ENCODE assay signal across 8 mouse cellular contexts in the genomic region with DNA sequence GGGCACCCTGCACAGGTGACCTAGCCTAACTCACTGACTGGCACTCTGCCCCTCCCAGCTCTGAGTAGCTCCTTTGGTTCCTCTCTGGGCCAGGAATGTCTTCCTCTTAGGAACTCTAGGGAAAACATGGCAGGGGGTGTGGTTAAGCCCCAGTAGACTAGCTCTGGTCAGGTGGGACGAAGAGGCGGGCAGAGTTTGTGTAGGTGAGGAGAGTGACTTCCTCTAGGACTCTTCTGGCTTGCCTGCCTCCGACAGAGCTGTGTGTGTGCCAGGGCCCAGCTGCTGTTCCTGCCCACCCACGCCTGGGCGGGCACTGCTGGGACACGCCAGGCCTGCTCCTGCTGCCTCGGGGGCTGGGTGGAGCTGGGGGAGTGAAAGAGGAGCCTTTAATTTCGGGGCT. TPM values are rescaled to one million over a fixed set of nuclear protein-coding genes. Genes with fewer than 3 reads are reported as not detected.
DNase-seq lines count a peak whose midpoint lies in the region; ATAC-seq and TF ChIP-seq lines count a peak whose summit lies in the region.

No protein-coding gene starts in this region.

- H3K9ac ChIP-seq in hindbrain, embryonic 12.5 days, result peak overlapping the region; percentile 43
- H3K9ac ChIP-seq in midbrain, embryonic 14.5 days (replicated peaks; ENCODE audit: low read length), result no peak overlapping the region

- DNase-seq in right cerebral cortex, adult 2 months (ENCODE audit: low spot score in 2 of 2), result peak; percentile 55 to 61
- DNase-seq in right cerebral cortex, postnatal 10 days (ENCODE audit: low spot score in 2 of 2), result no peak
- DNase-seq in left cerebral cortex, adult 2 months (ENCODE audit: extremely low spot score in 1 of 2, low spot score in 2 of 2), result peak; percentile 41 to 67
- DNase-seq in midbrain, embryonic 14.5 days, result no peak
- DNase-seq in gastrocnemius, adult 18-20 months (ENCODE audit: low spot score), result no peak
- no peak for DNase-seq in urinary bladder, postnatal 4 days (ENCODE audit: low spot score in 2 of 2)

- WGBS in hindbrain, embryonic 12.5 days, result 51% methylated on average over 8 of the region's 8 CpGs
- 52% methylated on average over 8 of the region's 8 CpGs for WGBS in midbrain, embryonic 14.5 days

- peaks cover 50% of the 10 kb centered on the region for H3K4me1 ChIP-seq in hindbrain, embryonic 12.5 days
- peaks cover 22% of the 10 kb centered on the region for H3K4me1 ChIP-seq in midbrain, embryonic 14.5 days (ENCODE audit: control insufficient read depth, insufficient read depth, low read length)

- ATAC-seq in hindbrain, embryonic 12.5 days (ENCODE audit: low FRiP score), result no peak
- ATAC-seq in midbrain, embryonic 14.5 days (ENCODE audit: low FRiP score, low TSS enrichment), result no peak
- ATAC-seq in inflammation-experienced regulatory T-cells, adult 6 months, result no peak

- H3K9me3 ChIP-seq in hindbrain, embryonic 12.5 days (replicated peaks), result no peaks in the 10 kb centered on the region
- H3K9me3 ChIP-seq in midbrain, embryonic 14.5 days (ENCODE audit: control insufficient read depth, low read length), result no peaks in the 10 kb centered on the region

- H3K36me3 ChIP-seq in hindbrain, embryonic 12.5 days, result peaks cover 4% of the 10 kb centered on the region; the same call in 1 of the 2 replicates
- 0 out of 2 replicates have a peak, but pooled peaks cover 4% of the 10 kb centered on the region for H3K36me3 ChIP-seq in midbrain, embryonic 14.5 days (ENCODE audit: control insufficient read depth, insufficient read depth, low read length)

- peak overlapping the region; percentile 66 for H3K27ac ChIP-seq in hindbrain, embryonic 12.5 days
- H3K27ac ChIP-seq in left cerebral cortex, adult 2 months, result no peak overlapping the region
- 0 out of 2 replicates have a peak overlapping the region, but pooled peaks have one; percentile 20 for H3K27ac ChIP-seq in midbrain, embryonic 14.5 days (replicated peaks; ENCODE audit: low read depth, low read length)

- intact Hi-C loops in left cerebral cortex, adult 2 months (cut with DNase I), result loop anchor here (2.0 kb wide), 1 partner anchor 146 kb away; no protein-coding TSS in a partner anchor

- TF ChIP-seq CTCF in left cerebral cortex, adult 2 months (IDR thresholded peaks at IDR 0.05), result no peak

- H3K4me2 ChIP-seq in hindbrain, embryonic 12.5 days (replicated peaks), result peak overlapping the region; percentile 70
- peak overlapping the region; percentile 72 for H3K4me2 ChIP-seq in midbrain, embryonic 14.5 days (ENCODE audit: low read length)

- H3K27me3 ChIP-seq in hindbrain, embryonic 12.5 days, result peaks cover 24% of the 10 kb centered on the region
- H3K27me3 ChIP-seq in midbrain, embryonic 14.5 days (ENCODE audit: control insufficient read depth, insufficient read depth, low read length), result no peaks in the 10 kb centered on the region

- peak overlapping the region; percentile 68 for H3K4me3 ChIP-seq in hindbrain, embryonic 12.5 days
- no peak overlapping the region for H3K4me3 ChIP-seq in left cerebral cortex, adult 2 months
- H3K4me3 ChIP-seq in midbrain, embryonic 14.5 days (replicated peaks; ENCODE audit: low read depth, low read length), result 0 out of 2 replicates have a peak overlapping the region, but pooled peaks have one; percentile 2

RNA-seq across cellular contexts. Expression of gene Efnb1, which starts 5.1 kb away (rescaled TPM):
- 72.2 and 78.8 TPM in 2 replicates for polyA plus RNA-seq in hindbrain, embryonic 12.5 days (2016; fragmentation: Nextera tagmentation; extraction: Ambion mirVana)
- total RNA-seq in left cerebral cortex, adult 2 months (2021), result 10 to 100 TPM; 17.3 to 23.2 TPM
- polyA plus RNA-seq in midbrain, embryonic 14.5 days (2014; fragmentation: Nextera tagmentation; extraction: Ambion mirVana), result 13.9 and 20.0 TPM in 2 replicates
- 1 to 10 TPM; 5.4 to 6.6 TPM for total RNA-seq in gastrocnemius, adult 18-20 months (2021)
- under 1 TPM in 2 of 3 experiments, not detected in 1; 0.28 to 0.67 TPM for polyA plus RNA-seq in inflammation-experienced regulatory T-cells, adult 6 months (2017; shearing (Covaris generic))

Comparison
In these comparisons a context has a peak if more than half of its experiments do, and no peak if none do; other contexts are left out.
1. DNase-seq: peak in right cerebral cortex, adult 2 months (2 of 2) and left cerebral cortex, adult 2 months (2 of 2); none in right cerebral cortex, postnatal 10 days (0 of 2), midbrain, embryonic 14.5 days (single experiment), gastrocnemius, adult 18-20 months (single experiment) and urinary bladder, postnatal 4 days (0 of 2).